Comparison of ENCODE assay signal across 14 mouse cellular contexts in genomic region chr2:77143536-77143935, GRCm38 (mm10).
"Had no signal": no experiment of that assay in that cellular context is flagged by ENCODE, and none has a peak within 500 bp of the region (broad histone marks: within the 10 kb centered on the region; RNA-seq: fewer than 3 reads in every experiment).

No protein-coding gene starts in this region.

- H3K36me3 ChIP-seq: limb, embryonic 10.5 days; liver, embryonic 15.5 days; midbrain, embryonic 12.5 days had no signal

- ATAC-seq: lung, postnatal 0 days had no signal

- H3K27me3 ChIP-seq: liver, embryonic 15.5 days; megakaryocyte, embryonic 14.5 days; midbrain, embryonic 12.5 days had no signal

- H3K27ac ChIP-seq: left cerebral cortex, adult 2 months; limb, embryonic 10.5 days; liver, embryonic 15.5 days; macrophage; midbrain, embryonic 12.5 days had no signal

- DNase-seq: kidney, adult 2 months; kidney, postnatal 10 days; right cerebral cortex, adult 18-20 months; right cerebral cortex, postnatal 25 days; thymus, adult 18-20 months; thymus, postnatal 14 days had no signal

- H3K4me1 ChIP-seq: liver, embryonic 15.5 days; megakaryocyte, embryonic 14.5 days; midbrain, embryonic 12.5 days had no signal

- H3K4me2 ChIP-seq: liver, embryonic 11.5 days; liver, embryonic 15.5 days; midbrain, embryonic 12.5 days had no signal

- H3K4me3 ChIP-seq: left cerebral cortex, adult 2 months; limb, embryonic 10.5 days; liver, embryonic 15.5 days; megakaryocyte, embryonic 14.5 days; midbrain, embryonic 12.5 days had no signal

- H3K9ac ChIP-seq: liver, embryonic 15.5 days; midbrain, embryonic 12.5 days had no signal

- H3K9me3 ChIP-seq: limb, embryonic 10.5 days; liver, embryonic 15.5 days; midbrain, embryonic 12.5 days had no signal
